In genomic region chr16:43710134-43710475, GRCm38 (mm10) we compare ENCODE assay signal across 15 mouse cellular contexts. TPM values are rescaled to one million over a fixed set of nuclear protein-coding genes. Genes with fewer than 3 reads are reported as not detected.
A peak's percentile ranks its signal among the peaks of the same experiment; 100 is the strongest.
DNase-seq lines count a peak whose midpoint lies in the region; ATAC-seq and TF ChIP-seq lines count a peak whose summit lies in the region.
"Had no signal": no experiment of that assay in that cellular context is flagged by ENCODE, and none has a peak within 500 bp of the region (broad histone marks: within the 10 kb centered on the region; RNA-seq: fewer than 3 reads in every experiment).

No protein-coding gene starts in this region.

- no peak for ATAC-seq in hindbrain, embryonic 13.5 days (ENCODE audit: low FRiP score)
- 0 out of 2 replicates have a peak, but pooled peaks have one; percentile 17 for ATAC-seq in megakaryocyte, adult 5-6 weeks (ENCODE audit: poor library complexity, severe bottlenecking)

- no peak overlapping the region for H3K9ac ChIP-seq in hindbrain, embryonic 13.5 days
- H3K9ac ChIP-seq: embryonic facial prominence, embryonic 15.5 days; liver, embryonic 14.5 days; stomach, embryonic 15.5 days had no signal

- no peaks in the 10 kb centered on the region for H3K27me3 ChIP-seq in hindbrain, embryonic 13.5 days
- H3K27me3 ChIP-seq in hindbrain, embryonic 10.5 days (ENCODE audit: insufficient read depth, poor library complexity, severe bottlenecking), result no peaks in the 10 kb centered on the region
- H3K27me3 ChIP-seq in thymus, adult 2 months (ENCODE audit: control insufficient read depth, insufficient read depth, low read length), result no peaks in the 10 kb centered on the region
- no peaks in the 10 kb centered on the region for H3K27me3 ChIP-seq in embryonic facial prominence, embryonic 10.5 days (replicated peaks; ENCODE audit: low read depth, poor library complexity, severe bottlenecking)
- H3K27me3 ChIP-seq: embryonic facial prominence, embryonic 15.5 days; stomach, embryonic 15.5 days had no signal

- H3K4me2 ChIP-seq in hindbrain, embryonic 13.5 days, result peak overlapping the region; percentile 51; the same call in 1 of the 2 replicates
- H3K4me2 ChIP-seq: embryonic facial prominence, embryonic 15.5 days; stomach, embryonic 15.5 days had no signal

- no peak for DNase-seq in hindbrain, embryonic 10.5 days (ENCODE audit: low spot score)
- DNase-seq in thymus, adult 2 months, result no peak
- no peak for DNase-seq in thymus, postnatal 4 days
- DNase-seq in urinary bladder, adult 2 months (ENCODE audit: low spot score), result no peak
- no peak for DNase-seq in embryonic facial prominence, embryonic 10.5 days (ENCODE audit: low spot score)
- DNase-seq: cerebellum, postnatal 36 days; kidney, postnatal 10 days; right cerebral cortex, adult 18-20 months had no signal

- H3K36me3 ChIP-seq in hindbrain, embryonic 13.5 days, result no peaks in the 10 kb centered on the region
- H3K36me3 ChIP-seq in hindbrain, embryonic 10.5 days, result no peaks in the 10 kb centered on the region
- H3K36me3 ChIP-seq in thymus, adult 2 months (ENCODE audit: control insufficient read depth, insufficient read depth, low read length), result no peaks in the 10 kb centered on the region
- H3K36me3 ChIP-seq in embryonic facial prominence, embryonic 10.5 days (replicated peaks), result no peaks in the 10 kb centered on the region
- H3K36me3 ChIP-seq: embryonic facial prominence, embryonic 15.5 days; stomach, embryonic 15.5 days had no signal

- no peak for TF ChIP-seq CTCF in thymus, adult 2 months (IDR thresholded peaks at IDR 0.05; ENCODE audit: borderline replicate concordance, control insufficient read depth, extremely low read depth, insufficient read depth, low read length, poor library complexity)

- no peaks in the 10 kb centered on the region for H3K9me3 ChIP-seq in hindbrain, embryonic 13.5 days
- no peaks in the 10 kb centered on the region for H3K9me3 ChIP-seq in hindbrain, embryonic 10.5 days
- H3K9me3 ChIP-seq in embryonic facial prominence, embryonic 10.5 days, result no peaks in the 10 kb centered on the region
- H3K9me3 ChIP-seq: embryonic facial prominence, embryonic 15.5 days; stomach, embryonic 15.5 days had no signal

- no peak overlapping the region; the same call in 1 of the 2 replicates for H3K27ac ChIP-seq in hindbrain, embryonic 13.5 days
- no peak overlapping the region for H3K27ac ChIP-seq in hindbrain, embryonic 10.5 days
- peak overlapping the region; percentile 96 for H3K27ac ChIP-seq in thymus, adult 2 months (ENCODE audit: control insufficient read depth, insufficient read depth, low read length)
- no peak overlapping the region for H3K27ac ChIP-seq in embryonic facial prominence, embryonic 10.5 days (replicated peaks)
- H3K27ac ChIP-seq: embryonic facial prominence, embryonic 15.5 days; liver, embryonic 14.5 days; stomach, embryonic 15.5 days had no signal

- H3K4me3 ChIP-seq in hindbrain, embryonic 13.5 days, result no peak overlapping the region
- no peak overlapping the region for H3K4me3 ChIP-seq in hindbrain, embryonic 10.5 days
- H3K4me3 ChIP-seq in thymus, adult 2 months (ENCODE audit: control insufficient read depth, insufficient read depth, low read length), result no peak overlapping the region
- no peak overlapping the region for H3K4me3 ChIP-seq in embryonic facial prominence, embryonic 10.5 days
- H3K4me3 ChIP-seq: embryonic facial prominence, embryonic 15.5 days; stomach, embryonic 15.5 days had no signal

- no peak for TF ChIP-seq POLR2A in thymus, adult 2 months (IDR thresholded peaks at IDR 0.05; ENCODE audit: control insufficient read depth, extremely low read depth, insufficient read depth, low read length, poor library complexity)

- 48% methylated on average over 6 of the region's 6 CpGs for WGBS in hindbrain, embryonic 13.5 days
- 54% methylated on average over 6 of the region's 6 CpGs for whole genome bisulfite sequencing in hindbrain, embryonic 10.5 days
- 19% methylated on average over 6 of the region's 6 CpGs for WGBS in thymus, adult 2 months
- 66% methylated on average over 6 of the region's 6 CpGs for WGBS in embryonic facial prominence, embryonic 10.5 days

- peaks cover 25% of the 10 kb centered on the region for H3K4me1 ChIP-seq in hindbrain, embryonic 13.5 days (replicated peaks)
- peaks cover 21% of the 10 kb centered on the region for H3K4me1 ChIP-seq in hindbrain, embryonic 10.5 days (replicated peaks)
- H3K4me1 ChIP-seq in thymus, adult 2 months (replicated peaks; ENCODE audit: control insufficient read depth, insufficient read depth, low read length), result peaks cover 17% of the 10 kb centered on the region
- H3K4me1 ChIP-seq in embryonic facial prominence, embryonic 10.5 days, result peaks cover 10% of the 10 kb centered on the region; the same call in 1 of the 2 replicates
- H3K4me1 ChIP-seq: embryonic facial prominence, embryonic 15.5 days; stomach, embryonic 15.5 days had no signal

RNA-seq across cellular contexts. Expression of gene Drd3, which starts 43.7 kb away (rescaled TPM):
- not detected in 2 replicates for polyA plus RNA-seq in hindbrain, embryonic 13.5 days (2015; fragmentation: Nextera tagmentation; extraction: Ambion mirVana)
- not detected in 2 replicates for polyA plus RNA-seq in hindbrain, embryonic 10.5 days (2016; fragmentation: Nextera tagmentation; extraction: Ambion mirVana)
- not detected in 2 replicates for polyA plus RNA-seq in thymus, adult 2 months (2012; rRNA removed)
- not detected in 2 replicates for total RNA-seq in megakaryocyte, adult 5-6 weeks (2015)
- not detected in 2 replicates for total RNA-seq in megakaryocyte, adult 5-6 weeks (2017)
- not detected in 2 replicates for polyA plus RNA-seq in urinary bladder, adult 2 months (2012; rRNA removed)
- not detected in 2 replicates for polyA plus RNA-seq in embryonic facial prominence, embryonic 10.5 days (2016; fragmentation: Nextera tagmentation; extraction: Ambion mirVana)
- total RNA-seq: heart, postnatal 36 days had no signal
- polyA plus RNA-seq: embryonic facial prominence, embryonic 15.5 days; liver, embryonic 14.5 days had no signal

RNA-seq across cellular contexts. Expression of gene Tigit, which starts 46.2 kb away (rescaled TPM):
- not detected in 2 replicates for polyA plus RNA-seq in hindbrain, embryonic 13.5 days (2015; fragmentation: Nextera tagmentation; extraction: Ambion mirVana)
- polyA plus RNA-seq in hindbrain, embryonic 10.5 days (2016; fragmentation: Nextera tagmentation; extraction: Ambion mirVana), result not detected in 2 replicates
- polyA plus RNA-seq in thymus, adult 2 months (2012; rRNA removed), result 5.1 and 5.2 TPM in 2 replicates
- total RNA-seq in megakaryocyte, adult 5-6 weeks (2015), result 0.40 TPM in 1 of 2 replicates, not detected in the other
- not detected in 2 replicates for total RNA-seq in megakaryocyte, adult 5-6 weeks (2017)
- 0.13 and 0.29 TPM in 2 replicates for polyA plus RNA-seq in urinary bladder, adult 2 months (2012; rRNA removed)
- not detected in 2 replicates for polyA plus RNA-seq in embryonic facial prominence, embryonic 10.5 days (2016; fragmentation: Nextera tagmentation; extraction: Ambion mirVana)
- total RNA-seq: heart, postnatal 36 days; left cerebral cortex, adult 8-10 months had no signal
- polyA plus RNA-seq: liver, embryonic 14.5 days; stomach, embryonic 15.5 days had no signal
